Mouse (Mus musculus): ENCODE measurements at regions not wholly inside any gene's neighbourhood (a gene's known extent, or its start where the extent isn't known, plus 50 kb on each side); places are given as distances from the start of the nearest gene placed in this dataset.
"Not testable (repeated sequence)": the region's sequence is repeated elsewhere in the genome, so short reads cannot be mapped to it uniquely, and the experiment has no call there.

GRCm38 (mm10) chr13:70093970-70094369, 291.8 kb downstream of the Med10 start:
- ATAC-seq (ENCODE audit: low FRiP score, low TSS enrichment) (no peak), DNase-seq (ENCODE audit: low spot score) (no peak)
- Histone ChIP-seq H3K4me3 (ENCODE audit: low read depth, low read length) (no peak overlapping the region), H3K4me2 (replicated peaks; ENCODE audit: low read depth) (no peak overlapping the region), H3K36me3 (ENCODE audit: control insufficient read depth, insufficient read depth, low read length) (no peaks in the 10 kb centered on the region), H3K27ac (replicated peaks) (no peak overlapping the region), H3K9me3 (ENCODE audit: control insufficient read depth, low read length) (no peaks in the 10 kb centered on the region), H3K9ac (ENCODE audit: low read length) (no peak overlapping the region), H3K4me1 (replicated peaks; ENCODE audit: control insufficient read depth, insufficient read depth) (no peaks in the 10 kb centered on the region), H3K27me3 (ENCODE audit: control insufficient read depth, insufficient read depth, low read length) (no peaks in the 10 kb centered on the region)
- no peak for TF ChIP-seq CTCF (IDR thresholded peaks at IDR 0.05; ENCODE audit: low read depth)
- TF ChIP-seq EP300 (optimal IDR thresholded peaks at IDR 0.05): no peak
- WGBS: 67% methylated on average over 2 of the region's 2 CpGs

- H3K9me3 ChIP-seq (ENCODE audit: control insufficient read depth, low read length): no peaks in the 10 kb centered on the region
- no peaks in the 10 kb centered on the region for H3K4me1 ChIP-seq (replicated peaks; ENCODE audit: control insufficient read depth, insufficient read depth)
- WGBS: 65% methylated on average over 7 of the region's 7 CpGs
- no peaks in the 10 kb centered on the region for H3K36me3 ChIP-seq (ENCODE audit: control insufficient read depth, insufficient read depth, low read length)
- TF ChIP-seq CTCF (IDR thresholded peaks at IDR 0.05; ENCODE audit: low read depth): peak; percentile 59
- no peak for TF ChIP-seq EP300 (optimal IDR thresholded peaks at IDR 0.05)
- H3K4me3 ChIP-seq (ENCODE audit: low read depth, low read length): no peak overlapping the region
- H3K9ac ChIP-seq (ENCODE audit: low read length): no peak overlapping the region
- no peak overlapping the region for H3K27ac ChIP-seq (replicated peaks)
- no peak for DNase-seq (ENCODE audit: low spot score)
- H3K27me3 ChIP-seq (ENCODE audit: control insufficient read depth, insufficient read depth, low read length): no peaks in the 10 kb centered on the region
- no peak for ATAC-seq (ENCODE audit: low FRiP score, low TSS enrichment)
- H3K4me2 ChIP-seq (replicated peaks; ENCODE audit: low read depth): no peak overlapping the region
Observed at GRCm38 (mm10) chr13:70096430-70097301, 294.5 kb downstream of the Med10 start.

- not testable (repeated sequence) for DNase-seq (ENCODE audit: low spot score); H3K9ac ChIP-seq (ENCODE audit: low read length); H3K4me1 ChIP-seq (replicated peaks; ENCODE audit: control insufficient read depth, insufficient read depth); H3K36me3 ChIP-seq (ENCODE audit: control insufficient read depth, insufficient read depth, low read length); H3K27ac ChIP-seq (replicated peaks); H3K4me3 ChIP-seq (ENCODE audit: low read depth, low read length); H3K4me2 ChIP-seq (replicated peaks; ENCODE audit: low read depth); H3K27me3 ChIP-seq (ENCODE audit: control insufficient read depth, insufficient read depth, low read length); ATAC-seq (ENCODE audit: low FRiP score, low TSS enrichment); H3K9me3 ChIP-seq (ENCODE audit: control insufficient read depth, low read length)
- 64% methylated on average over 1 of the region's 1 CpGs for WGBS
Observed at GRCm38 (mm10) chr13:70100091-70100490, 297.9 kb downstream of the Med10 start.

- Histone ChIP-seq H3K4me1 (replicated peaks; ENCODE audit: control insufficient read depth, insufficient read depth) (no peaks in the 10 kb centered on the region), H3K9ac (ENCODE audit: low read length) (no peak overlapping the region), H3K27me3 (ENCODE audit: control insufficient read depth, insufficient read depth, low read length) (no peaks in the 10 kb centered on the region), H3K4me3 (ENCODE audit: low read depth, low read length) (no peak overlapping the region), H3K9me3 (ENCODE audit: control insufficient read depth, low read length) (no peaks in the 10 kb centered on the region), H3K27ac (replicated peaks) (no peak overlapping the region), H3K36me3 (ENCODE audit: control insufficient read depth, insufficient read depth, low read length) (no peaks in the 10 kb centered on the region), H3K4me2 (replicated peaks; ENCODE audit: low read depth) (no peak overlapping the region)
- DNase-seq (ENCODE audit: low spot score): no peak
- WGBS: 86% methylated on average over 7 of the region's 7 CpGs
- no peak for ATAC-seq (ENCODE audit: low FRiP score, low TSS enrichment)
- TF ChIP-seq CTCF (IDR thresholded peaks at IDR 0.05; ENCODE audit: low read depth) (no peak), EP300 (optimal IDR thresholded peaks at IDR 0.05) (no peak)
Observed at GRCm38 (mm10) chr13:70103021-70103420, 300.8 kb downstream of the Med10 start.

- H3K4me1 ChIP-seq (replicated peaks; ENCODE audit: control insufficient read depth, insufficient read depth); H3K4me2 ChIP-seq (replicated peaks; ENCODE audit: low read depth); H3K36me3 ChIP-seq (ENCODE audit: control insufficient read depth, insufficient read depth, low read length); H3K27ac ChIP-seq (replicated peaks); H3K9ac ChIP-seq (ENCODE audit: low read length); ATAC-seq (ENCODE audit: low FRiP score, low TSS enrichment); H3K27me3 ChIP-seq (ENCODE audit: control insufficient read depth, insufficient read depth, low read length); DNase-seq (ENCODE audit: low spot score); H3K9me3 ChIP-seq (ENCODE audit: control insufficient read depth, low read length); H3K4me3 ChIP-seq (ENCODE audit: low read depth, low read length): not testable (repeated sequence)
- 85% methylated on average over 10 of the region's 10 CpGs for whole genome bisulfite sequencing
Observed at GRCm38 (mm10) chr13:70103491-70103890, 301.3 kb downstream of the Med10 start.

GRCm38 (mm10) chr13:70103903-70104302, 301.7 kb downstream of the Med10 start:
- no peak for ATAC-seq (ENCODE audit: low FRiP score, low TSS enrichment)
- Histone ChIP-seq H3K4me2 (replicated peaks; ENCODE audit: low read depth) (no peak overlapping the region), H3K9me3 (ENCODE audit: control insufficient read depth, low read length) (no peaks in the 10 kb centered on the region), H3K9ac (ENCODE audit: low read length) (no peak overlapping the region), H3K27ac (replicated peaks) (no peak overlapping the region), H3K36me3 (ENCODE audit: control insufficient read depth, insufficient read depth, low read length) (no peaks in the 10 kb centered on the region), H3K27me3 (ENCODE audit: control insufficient read depth, insufficient read depth, low read length) (no peaks in the 10 kb centered on the region), H3K4me1 (replicated peaks; ENCODE audit: control insufficient read depth, insufficient read depth) (no peaks in the 10 kb centered on the region), H3K4me3 (ENCODE audit: low read depth, low read length) (no peak overlapping the region)
- TF ChIP-seq CTCF (IDR thresholded peaks at IDR 0.05; ENCODE audit: low read depth) (no peak), EP300 (optimal IDR thresholded peaks at IDR 0.05) (no peak)
- no peak for DNase-seq (ENCODE audit: low spot score)
- WGBS: 89% methylated on average over 4 of the region's 4 CpGs

Data from stomach, postnatal 0 days (tissue).